In the genomic region with DNA sequence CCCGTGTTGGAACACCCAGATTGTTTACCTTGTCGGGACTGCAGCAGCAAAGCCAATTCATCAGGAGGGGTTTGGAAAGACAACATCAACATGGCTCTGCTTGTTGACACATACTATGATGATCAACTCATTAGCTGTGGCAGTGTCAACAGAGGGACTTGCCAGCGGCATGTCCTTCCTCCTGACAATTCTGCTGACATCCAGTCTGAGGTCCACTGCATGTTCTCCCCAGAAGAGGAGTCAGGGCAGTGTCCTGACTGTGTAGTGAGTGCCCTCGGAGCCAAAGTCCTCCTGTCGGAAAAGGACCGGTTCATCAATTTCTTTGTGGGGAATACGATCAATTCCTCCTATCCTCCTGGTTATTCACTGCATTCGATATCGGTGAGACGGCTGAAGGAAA, we compare ENCODE assay signal across 22 mouse cellular contexts. TPM values are rescaled to one million over a fixed set of nuclear protein-coding genes. Genes with fewer than 3 reads are reported as not detected.
A peak's percentile ranks its signal among the peaks of the same experiment; 100 is the strongest.
DNase-seq lines count a peak whose midpoint lies in the region; ATAC-seq and TF ChIP-seq lines count a peak whose summit lies in the region.
"Had no signal": no experiment of that assay in that cellular context is flagged by ENCODE, and none has a peak within 500 bp of the region (broad histone marks: within the 10 kb centered on the region; RNA-seq: fewer than 3 reads in every experiment).

No protein-coding gene starts in this region.

- 0 out of 2 replicates have a peak overlapping the region, but pooled peaks have one; percentile 8 for H3K27ac ChIP-seq in kidney, postnatal 0 days
- H3K27ac ChIP-seq in liver, embryonic 13.5 days, result no peak overlapping the region
- H3K27ac ChIP-seq in liver, embryonic 11.5 days (ENCODE audit: low read depth, low read length), result no peak overlapping the region
- H3K27ac ChIP-seq in liver, postnatal 0 days (ENCODE audit: low read depth), result peak overlapping the region; percentile 56; the same call in 1 of the 2 replicates
- H3K27ac ChIP-seq: embryonic facial prominence, embryonic 13.5 days; embryonic facial prominence, embryonic 15.5 days; forebrain, embryonic 10.5 days; forebrain, embryonic 12.5 days had no signal

- no peak for TF ChIP-seq EP300 in liver, postnatal 0 days (IDR thresholded peaks at IDR 0.05; ENCODE audit: low read depth)

- H3K4me1 ChIP-seq in kidney, postnatal 0 days (replicated peaks; ENCODE audit: insufficient read depth, low read length), result no peaks in the 10 kb centered on the region
- H3K4me1 ChIP-seq in liver, embryonic 13.5 days (replicated peaks), result 0 out of 2 replicates have a peak, but pooled peaks cover 2% of the 10 kb centered on the region
- H3K4me1 ChIP-seq in liver, embryonic 11.5 days (replicated peaks; ENCODE audit: control insufficient read depth, insufficient read depth, low read length), result no peaks in the 10 kb centered on the region
- H3K4me1 ChIP-seq in liver, postnatal 0 days (ENCODE audit: insufficient read depth), result peaks cover 3% of the 10 kb centered on the region; the same call in 1 of the 2 replicates
- H3K4me1 ChIP-seq: embryonic facial prominence, embryonic 15.5 days; forebrain, embryonic 12.5 days had no signal

- no peaks in the 10 kb centered on the region for H3K36me3 ChIP-seq in kidney, postnatal 0 days (ENCODE audit: insufficient read depth, low read length)
- no peaks in the 10 kb centered on the region for H3K36me3 ChIP-seq in liver, embryonic 13.5 days
- no peaks in the 10 kb centered on the region for H3K36me3 ChIP-seq in liver, embryonic 11.5 days (ENCODE audit: control insufficient read depth, insufficient read depth, low read length)
- H3K36me3 ChIP-seq in liver, postnatal 0 days (replicated peaks; ENCODE audit: insufficient read depth, low read length), result no peaks in the 10 kb centered on the region
- H3K36me3 ChIP-seq: embryonic facial prominence, embryonic 13.5 days; embryonic facial prominence, embryonic 15.5 days; forebrain, embryonic 10.5 days; forebrain, embryonic 12.5 days had no signal

- WGBS in kidney, postnatal 0 days, result 93% methylated on average over 10 of the region's 10 CpGs
- WGBS in liver, embryonic 13.5 days (ENCODE audit: insufficient replicate concordance), result 67% methylated on average over 10 of the region's 10 CpGs
- 81% methylated on average over 10 of the region's 10 CpGs for WGBS in liver, embryonic 11.5 days
- WGBS in liver, postnatal 0 days (ENCODE audit: insufficient replicate concordance), result 63% methylated on average over 10 of the region's 10 CpGs

- no peak overlapping the region for H3K4me3 ChIP-seq in kidney, postnatal 0 days (replicated peaks; ENCODE audit: low read depth, low read length)
- H3K4me3 ChIP-seq in liver, embryonic 13.5 days (replicated peaks), result no peak overlapping the region
- H3K4me3 ChIP-seq in liver, embryonic 11.5 days (ENCODE audit: low read depth, low read length), result no peak overlapping the region
- H3K4me3 ChIP-seq in liver, postnatal 0 days (ENCODE audit: low read depth, low read length), result no peak overlapping the region
- H3K4me3 ChIP-seq: embryonic facial prominence, embryonic 13.5 days; embryonic facial prominence, embryonic 15.5 days; erythroblast, embryonic 14.5 days; forebrain, embryonic 10.5 days; forebrain, embryonic 12.5 days had no signal

- no peak for TF ChIP-seq CTCF in kidney, postnatal 0 days (IDR thresholded peaks at IDR 0.05; ENCODE audit: low read depth)
- no peak for TF ChIP-seq CTCF in liver, postnatal 0 days (IDR thresholded peaks at IDR 0.05; ENCODE audit: low read depth)

- ATAC-seq in kidney, postnatal 0 days (replicated peaks; ENCODE audit: low FRiP score, low read depth), result no peak
- ATAC-seq in liver, embryonic 13.5 days (ENCODE audit: low read depth), result peak; percentile 50; the same call in 1 of the 2 replicates
- ATAC-seq in liver, embryonic 11.5 days (replicated peaks; ENCODE audit: low FRiP score), result no peak
- peak; percentile 94 for ATAC-seq in liver, postnatal 0 days
- ATAC-seq: forebrain, embryonic 14.5 days had no signal

- no peak overlapping the region for H3K4me2 ChIP-seq in kidney, postnatal 0 days (ENCODE audit: low read length)
- no peak overlapping the region for H3K4me2 ChIP-seq in liver, embryonic 13.5 days
- H3K4me2 ChIP-seq in liver, embryonic 11.5 days, result no peak overlapping the region
- H3K4me2 ChIP-seq in liver, postnatal 0 days (ENCODE audit: low read depth, low read length), result 0 out of 2 replicates have a peak overlapping the region, but pooled peaks have one; percentile 24
- H3K4me2 ChIP-seq: embryonic facial prominence, embryonic 13.5 days; embryonic facial prominence, embryonic 15.5 days; forebrain, embryonic 12.5 days had no signal

- H3K9ac ChIP-seq in kidney, postnatal 0 days (ENCODE audit: low read depth, low read length), result no peak overlapping the region
- H3K9ac ChIP-seq in liver, embryonic 13.5 days, result no peak overlapping the region
- no peak overlapping the region for H3K9ac ChIP-seq in liver, embryonic 11.5 days (ENCODE audit: low read depth, low read length)
- no peak overlapping the region for H3K9ac ChIP-seq in liver, postnatal 0 days (replicated peaks)
- H3K9ac ChIP-seq: embryonic facial prominence, embryonic 13.5 days; embryonic facial prominence, embryonic 15.5 days; forebrain, embryonic 12.5 days had no signal

- DNase-seq in kidney, postnatal 0 days (ENCODE audit: low spot score), result no peak
- DNase-seq in kidney, postnatal 10 days, result no peak
- no peak for DNase-seq in liver, embryonic 13.5 days
- no peak for DNase-seq in liver, embryonic 11.5 days (ENCODE audit: low spot score)
- DNase-seq in liver, postnatal 0 days, result peak; percentile 29
- peak; percentile 27 for DNase-seq in yolk sac, embryonic 10.5 days (ENCODE audit: low spot score)
- DNase-seq in urinary bladder, postnatal 36 days (ENCODE audit: low spot score in 2 of 2), result no peak
- DNase-seq: adrenal gland, adult 2 months; adrenal gland, postnatal 10 days; adrenal gland, postnatal 25 days; cerebellum, adult 11 months; cerebellum, adult 18-20 months; cerebellum, adult 8-10 months; cerebellum, adult 9-11 months; cerebellum, postnatal 36 days; embryo, embryonic 11 days had no signal

- no peaks in the 10 kb centered on the region for H3K9me3 ChIP-seq in kidney, postnatal 0 days (replicated peaks; ENCODE audit: low read length)
- H3K9me3 ChIP-seq in liver, embryonic 13.5 days (replicated peaks), result no peaks in the 10 kb centered on the region
- no peaks in the 10 kb centered on the region for H3K9me3 ChIP-seq in liver, embryonic 11.5 days (ENCODE audit: control insufficient read depth, low read length)
- no peaks in the 10 kb centered on the region for H3K9me3 ChIP-seq in liver, postnatal 0 days (ENCODE audit: low read length)
- H3K9me3 ChIP-seq: embryonic facial prominence, embryonic 13.5 days; embryonic facial prominence, embryonic 15.5 days; forebrain, embryonic 10.5 days; forebrain, embryonic 12.5 days had no signal

- H3K27me3 ChIP-seq in kidney, postnatal 0 days (ENCODE audit: insufficient read depth, low read length), result no peaks in the 10 kb centered on the region
- H3K27me3 ChIP-seq in liver, embryonic 13.5 days, result no peaks in the 10 kb centered on the region
- H3K27me3 ChIP-seq in liver, embryonic 11.5 days (replicated peaks; ENCODE audit: control insufficient read depth, insufficient read depth, low read length), result no peaks in the 10 kb centered on the region
- H3K27me3 ChIP-seq in liver, postnatal 0 days (ENCODE audit: insufficient read depth, low read length), result no peaks in the 10 kb centered on the region
- H3K27me3 ChIP-seq: embryonic facial prominence, embryonic 13.5 days; embryonic facial prominence, embryonic 15.5 days; forebrain, embryonic 12.5 days had no signal

RNA-seq across cellular contexts. Expression of a gene that starts 27.9 kb away (rescaled TPM):
- polyA plus RNA-seq in kidney, postnatal 0 days (2015; fragmentation: Nextera tagmentation; extraction: Ambion mirVana), result 17.6 and 17.9 TPM in 2 replicates
- 3.4 and 4.5 TPM in 2 replicates for polyA plus RNA-seq in liver, embryonic 13.5 days (2015; fragmentation: Nextera tagmentation; extraction: Ambion mirVana)
- polyA plus RNA-seq in liver, embryonic 11.5 days (2014; fragmentation: Nextera tagmentation; extraction: Ambion mirVana), result 7.8 and 8.2 TPM in 2 replicates
- 7.2 and 8.2 TPM in 2 replicates for polyA plus RNA-seq in liver, postnatal 0 days (2015; fragmentation: Nextera tagmentation; extraction: Ambion mirVana)
- polyA plus RNA-seq: erythroblast, embryonic 14.5 days had no signal

Comparison
In these comparisons a context has a peak if more than half of its experiments do, and no peak if none do; other contexts are left out.
1. ATAC-seq: peak in liver, embryonic 13.5 days (single experiment) and liver, postnatal 0 days (single experiment); none in kidney, postnatal 0 days (single experiment) and liver, embryonic 11.5 days (single experiment).
2. DNase-seq: peak in liver, postnatal 0 days (single experiment) and yolk sac, embryonic 10.5 days (single experiment); none in kidney, postnatal 0 days (single experiment), kidney, postnatal 10 days (single experiment), liver, embryonic 13.5 days (single experiment), liver, embryonic 11.5 days (single experiment) and urinary bladder, postnatal 36 days (0 of 2).
3. H3K27ac ChIP-seq: peak in kidney, postnatal 0 days (single experiment) and liver, postnatal 0 days (single experiment); none in liver, embryonic 13.5 days (single experiment) and liver, embryonic 11.5 days (single experiment).